Mouse (Mus musculus) gastrocnemius, adult 2 months (tissue): ENCODE measurements around the gene Fam89b. TPM values are rescaled to one million over a fixed set of nuclear protein-coding genes. Genes with fewer than 3 reads are reported as not detected.
"Not testable (repeated sequence)": the region's sequence is repeated elsewhere in the genome, so short reads cannot be mapped to it uniquely, and the experiment has no call there.

ENCODE experiments used
- DNase-seq: peaks from one replicate; pipeline ENCODE4 v3.0.0; 2022
- H3K27ac ChIP-seq: fragments of 200-600 bp; 2 replicates; pipeline ENCODE4 v1.8.1; 2022; ENCODE audit warnings: mild to moderate bottlenecking
- H3K4me3 ChIP-seq: fragments of 200-600 bp; 2 replicates; pipeline ENCODE4 v1.8.1; 2022; ENCODE audit warnings: mild to moderate bottlenecking, moderate library complexity
- CTCF ChIP-seq: fragments of 200-600 bp; IDR thresholded peaks from 2 replicates; pipeline ENCODE4 v1.8.1; 2022; ENCODE audit warnings: antibody characterized with exemption, mild to moderate bottlenecking, moderate library complexity
- intact Hi-C: fragments of 180-260 bp; cut with DNase I; formaldehyde crosslinking; loops from one replicate; pipeline ENCODE4 v1.15.1; 2025
- total RNA-seq, 2 experiments: library from RNA; stranded (reverse); gene quantifications; 2 replicates each; pipeline ENCODE4 v1.2.3; 2021

Fam89b gene
- total RNA-seq, 2 experiments from 2014 or later, result 22.2 to 22.6 TPM

DNA sequence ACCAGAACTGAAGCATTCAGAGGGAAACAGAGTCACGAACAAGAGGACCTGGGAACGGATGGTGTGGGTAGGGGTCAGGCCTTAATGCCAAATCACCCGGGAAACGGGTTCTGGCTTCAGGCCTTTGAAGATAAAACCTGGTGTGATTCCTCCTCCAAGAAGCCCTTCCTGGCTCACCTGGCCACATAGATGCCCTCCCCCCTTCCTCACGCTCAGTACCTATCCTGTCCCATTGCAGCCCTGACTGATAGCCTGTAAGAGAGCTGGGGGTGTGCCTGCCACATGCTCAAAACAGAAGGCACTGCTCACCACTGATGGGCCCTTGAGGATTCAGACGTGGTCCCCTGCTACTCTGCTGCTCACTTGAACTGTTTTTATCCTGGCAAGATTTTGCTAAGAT lies 35.7 kb downstream of the Fam89b start:
- intact Hi-C loops, result no loop called here
- TF ChIP-seq CTCF, result no peak
- no peak for DNase-seq
- H3K4me3 ChIP-seq, result peak overlapping the region; percentile 82
- H3K27ac ChIP-seq, result peak overlapping the region; percentile 95

DNA sequence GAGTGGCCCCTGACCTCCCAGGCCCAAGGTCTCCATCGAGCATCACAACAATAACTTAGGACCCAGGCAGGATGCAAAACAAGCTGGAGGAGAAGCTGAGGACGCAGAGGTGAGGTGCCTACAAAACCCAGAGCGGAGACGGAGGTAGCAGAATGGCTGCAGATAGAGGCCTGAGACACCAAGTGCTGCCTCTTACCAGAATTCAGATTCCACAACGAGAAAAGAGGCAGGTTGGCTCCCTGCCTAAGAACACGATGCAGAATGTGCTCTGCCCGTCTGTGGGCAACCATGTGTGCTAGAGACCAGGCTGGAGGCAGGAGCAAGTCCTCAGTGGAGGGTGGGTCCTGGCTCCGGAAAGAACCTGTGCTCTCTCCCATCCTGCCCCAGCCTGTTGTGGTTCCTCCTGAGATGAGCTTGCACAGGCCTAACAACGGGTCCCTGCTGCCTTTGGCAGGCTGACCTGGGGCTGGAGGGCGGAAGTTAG lies 36.5 kb downstream of the Fam89b start:
- Histone ChIP-seq H3K4me3 (peak overlapping the region; percentile 82), H3K27ac (peak overlapping the region; percentile 95)
- intact Hi-C loops, result no loop called here
- no peak for DNase-seq
- no peak for TF ChIP-seq CTCF

DNA sequence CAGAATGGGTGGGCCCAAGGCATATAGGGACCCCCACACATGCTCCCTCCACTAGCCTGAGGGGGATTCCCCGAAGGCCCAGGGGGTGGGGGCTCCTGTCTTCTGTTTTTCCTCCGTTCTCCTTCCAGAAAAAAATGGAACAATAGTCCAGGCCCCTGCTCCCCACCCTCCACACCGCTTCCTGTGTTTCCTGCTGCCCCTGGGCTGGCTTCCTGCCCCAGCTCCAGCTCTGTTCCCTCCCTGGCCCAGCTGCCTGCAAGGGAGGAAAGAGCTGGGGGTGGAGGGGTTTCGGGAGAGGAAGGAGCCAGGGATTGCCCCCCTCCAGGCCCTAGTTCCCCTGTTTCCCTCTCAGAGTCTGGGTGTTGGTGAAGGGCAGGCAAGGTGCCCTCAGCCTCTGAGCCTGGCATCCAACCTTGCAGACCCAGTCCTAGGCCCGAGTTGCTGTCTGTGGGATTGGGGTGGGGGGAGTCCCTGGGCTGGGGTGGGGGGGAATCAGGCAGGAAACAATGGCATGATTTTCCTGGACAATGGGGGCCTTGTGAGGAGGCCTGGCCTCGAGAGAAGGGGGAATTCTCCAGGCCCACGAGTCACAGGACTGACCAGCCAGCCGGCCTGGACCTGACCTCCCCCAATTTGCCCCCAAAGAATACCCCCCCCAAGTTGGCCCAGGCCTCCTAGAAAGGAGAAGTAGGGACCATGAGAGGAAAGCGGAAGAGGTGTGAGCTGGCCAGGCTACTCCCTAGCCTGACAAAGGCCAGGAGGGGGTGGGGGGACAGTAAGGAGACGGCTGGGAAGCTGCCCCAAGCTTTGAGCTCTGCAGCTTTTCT lies 37.2 kb downstream of the Fam89b start:
- DNase-seq, result peak; percentile 72
- Histone ChIP-seq H3K4me3 (peak overlapping the region; percentile 82), H3K27ac (peak overlapping the region; percentile 95)
- no peak for TF ChIP-seq CTCF
- intact Hi-C loops, result no loop called here

DNA sequence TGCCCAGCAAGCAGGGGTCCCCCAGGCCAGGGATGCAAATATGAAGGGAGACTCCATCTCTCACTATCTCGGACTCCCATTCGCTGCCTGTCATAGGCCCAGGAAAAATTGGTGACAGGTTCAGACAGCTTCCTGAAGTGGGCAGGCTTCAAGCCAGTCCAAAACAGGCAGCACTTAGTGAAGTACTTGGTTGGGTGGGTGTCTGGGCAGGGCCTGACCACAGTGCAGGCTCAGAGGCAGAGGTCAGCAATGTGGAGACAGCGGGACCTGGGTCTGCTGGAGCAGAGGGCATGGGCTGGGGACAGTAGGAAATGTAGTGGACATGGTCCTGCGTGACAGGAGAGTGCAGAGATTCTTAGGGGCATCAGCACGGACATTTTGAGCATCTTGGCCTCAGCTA lies 37.9 kb downstream of the Fam89b start:
- peak overlapping the region; percentile 82 for H3K4me3 ChIP-seq
- no peak for DNase-seq
- H3K27ac ChIP-seq, result peak overlapping the region; percentile 95
- intact Hi-C loops, result loop anchor here (2.0 kb wide), 1 partner anchor 35 kb away; the partner anchor contains the start of gene Ehbp1l1
- no peak for TF ChIP-seq CTCF

DNA sequence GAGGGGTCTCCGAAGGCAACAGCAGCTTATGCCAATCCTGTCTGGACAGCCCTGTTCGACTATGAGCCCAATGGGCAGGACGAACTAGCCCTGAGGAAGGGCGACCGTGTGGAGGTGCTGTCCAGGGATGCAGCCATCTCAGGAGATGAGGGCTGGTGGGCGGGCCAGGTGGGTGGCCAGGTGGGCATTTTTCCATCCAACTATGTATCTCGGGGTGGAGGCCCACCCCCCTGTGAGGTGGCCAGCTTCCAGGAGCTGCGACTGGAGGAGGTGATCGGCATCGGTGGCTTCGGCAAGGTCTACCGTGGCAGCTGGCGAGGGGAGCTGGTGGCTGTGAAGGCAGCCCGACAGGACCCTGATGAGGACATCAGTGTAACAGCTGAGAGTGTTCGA lies 39.1 kb downstream of the Fam89b start:
- peak; percentile 55 for DNase-seq
- no peak for TF ChIP-seq CTCF
- intact Hi-C loops, result loop anchor here (2.0 kb wide), 1 partner anchor 36 kb away; the partner anchor contains the start of gene Ehbp1l1
- Histone ChIP-seq H3K27ac (peak overlapping the region; percentile 95), H3K4me3 (peak overlapping the region; percentile 82)

DNA sequence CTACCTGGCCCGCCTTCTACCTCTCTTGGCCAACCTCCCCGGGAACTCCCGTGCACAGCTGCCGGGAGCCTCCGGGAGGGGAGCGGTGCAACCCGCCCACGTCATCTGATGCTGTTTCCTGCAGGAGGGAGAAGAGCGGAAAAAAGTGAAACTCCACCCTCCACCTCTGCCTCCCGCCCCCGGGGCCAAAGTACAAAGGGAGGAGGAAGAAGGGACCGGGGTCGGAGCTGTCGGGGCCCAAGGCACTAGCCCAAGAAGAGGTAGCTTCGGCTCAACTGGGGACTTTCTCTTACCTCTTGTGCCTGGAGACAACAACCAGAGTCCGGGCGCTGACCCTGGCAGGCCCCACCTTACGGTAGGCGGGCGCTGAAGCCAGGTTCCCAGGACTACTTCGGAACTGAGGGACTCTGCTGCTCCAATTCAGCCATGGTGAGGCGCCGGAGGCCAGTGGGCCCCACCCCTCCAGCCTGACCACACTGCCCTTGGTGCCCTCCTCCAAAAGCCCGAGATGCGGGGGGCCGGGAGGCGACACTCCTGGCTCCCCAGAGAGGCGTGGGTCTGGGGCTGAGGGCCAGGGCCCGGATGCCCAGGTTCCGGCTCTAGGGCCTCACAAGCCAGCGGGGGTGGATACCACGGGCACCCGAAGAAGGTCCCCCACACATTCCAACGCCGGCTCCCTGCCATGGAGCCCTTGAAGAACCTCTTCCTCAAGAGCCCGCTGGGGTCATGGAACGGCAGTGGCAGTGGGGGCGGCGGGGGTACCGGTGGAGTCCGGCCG lies 39.7 kb downstream of the Fam89b start:
- Histone ChIP-seq H3K4me3 (peak overlapping the region; percentile 82), H3K27ac (peak overlapping the region; percentile 95)
- peak; percentile 11; the same call in 1 of the 2 replicates for TF ChIP-seq CTCF
- DNase-seq, result peak; percentile 91
- intact Hi-C loops, result loop anchor here (2.0 kb wide), 2 partner anchors 37 to 79 kb away; partner anchors contain the start of genes Ehbp1l1 and Kat5

DNA sequence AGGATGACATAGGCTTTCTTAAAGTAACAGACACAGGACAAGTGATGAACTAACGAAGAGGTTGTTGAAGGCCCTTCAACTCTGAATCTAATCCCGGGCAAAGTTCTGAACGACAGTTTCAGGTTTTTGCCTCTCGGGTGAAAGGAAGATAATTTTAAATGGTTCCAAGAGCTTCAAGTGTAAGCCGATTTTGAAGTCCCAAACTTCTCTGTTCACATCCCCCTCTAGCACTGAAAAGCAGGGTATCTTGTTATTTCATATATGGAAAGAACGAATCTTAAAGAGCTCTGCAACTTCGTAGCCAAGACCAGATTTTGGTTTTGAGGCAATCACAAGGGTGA lies 40.4 kb downstream of the Fam89b start:
- intact Hi-C loops, result loop anchor here (2.0 kb wide), 1 partner anchor 78 kb away; the partner anchor contains the start of gene Kat5
- DNase-seq, result no peak
- TF ChIP-seq CTCF, result no peak
- peak overlapping the region; percentile 95 for H3K27ac ChIP-seq
- H3K4me3 ChIP-seq, result peak overlapping the region; percentile 82

DNA sequence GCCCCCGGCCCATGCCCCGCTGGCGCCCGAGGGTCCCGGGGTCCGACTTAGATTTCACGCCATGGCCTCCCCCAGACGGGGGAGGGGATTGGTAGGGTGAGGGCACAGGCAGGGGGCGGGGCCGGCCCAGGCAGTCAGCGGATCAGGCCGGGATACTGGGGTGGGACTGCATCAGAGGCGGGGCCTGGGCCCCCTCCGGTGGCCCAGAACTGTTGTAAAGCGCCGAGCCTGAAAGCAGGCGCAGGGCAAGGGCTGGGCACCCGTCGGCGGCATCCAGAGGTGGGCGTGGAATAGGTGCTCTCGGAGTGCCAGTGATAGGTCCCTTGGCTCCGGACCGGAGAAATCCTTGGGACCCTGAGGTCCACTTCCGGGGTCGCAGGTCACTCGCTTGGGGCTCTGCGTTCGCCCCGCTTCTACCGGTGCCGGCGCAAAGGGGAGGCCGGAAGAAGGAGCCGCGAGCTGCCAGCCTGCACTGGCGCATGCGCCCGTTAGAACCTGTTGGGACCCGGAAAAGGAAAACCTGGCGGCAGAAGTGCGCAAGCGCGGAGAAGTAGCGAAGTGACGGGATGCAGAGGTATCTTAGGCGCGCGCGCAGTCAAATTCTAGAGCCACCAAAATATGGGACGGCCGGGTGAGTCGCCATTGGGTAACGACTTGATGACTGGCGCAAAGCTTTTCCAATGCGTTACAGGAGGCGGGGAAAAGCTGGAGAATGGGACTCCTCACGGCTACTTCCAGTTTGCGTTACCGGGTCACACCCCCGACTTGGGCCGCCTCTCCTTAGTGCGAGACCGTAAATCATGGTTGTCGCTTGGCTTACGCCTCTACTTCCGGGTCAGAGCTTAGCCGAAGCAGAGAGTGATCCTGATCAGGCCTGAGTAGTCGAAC lies 41.0 kb downstream of the Fam89b start, which contains the start of the genes Map3k11 and Pcnx3:
Gene Map3k11, plus strand, starts transcription at position 543 of the 888 bp plus-strand sequence.
Gene Pcnx3, minus strand, starts transcription at position 709 of the 888 bp plus-strand sequence.
- Histone ChIP-seq H3K27ac (peak within 1 kb of the TSS; percentile 95), H3K4me3 (peak within 1 kb of the TSS; percentile 82)
- intact Hi-C loops, result loop anchor here (2.0 kb wide), 1 partner anchor 78 kb away; the partner anchor contains the start of gene Kat5
- DNase-seq, result peak; percentile 98
- peak; percentile 5; the same call in 1 of the 2 replicates for TF ChIP-seq CTCF

DNA sequence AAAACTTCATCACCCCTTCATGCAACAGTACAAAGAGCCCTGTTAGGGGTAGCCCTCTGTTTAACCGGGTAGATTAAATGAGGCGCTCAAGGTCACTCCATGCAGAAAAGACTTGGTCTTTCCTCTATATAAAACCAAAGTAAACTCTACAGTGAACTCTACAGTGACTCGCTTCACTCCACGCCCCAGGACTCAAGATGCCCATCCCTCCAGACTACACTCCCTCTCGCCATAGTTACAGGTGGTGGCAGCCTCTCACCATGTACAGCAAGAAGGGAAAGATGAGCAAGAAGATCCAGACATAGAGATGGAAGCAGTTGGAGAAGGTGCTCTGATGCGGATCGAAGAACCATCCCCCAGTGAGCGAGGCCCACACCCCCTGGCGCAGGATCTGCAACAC lies 41.7 kb downstream of the Fam89b start:
- intact Hi-C loops, result loop anchor here (2.0 kb wide), 1 partner anchor 77 kb away; the partner anchor contains the start of gene Kat5
- Histone ChIP-seq H3K4me3 (peak overlapping the region; percentile 82), H3K27ac (peak overlapping the region; percentile 95)
- no peak for TF ChIP-seq CTCF
- no peak for DNase-seq

DNA sequence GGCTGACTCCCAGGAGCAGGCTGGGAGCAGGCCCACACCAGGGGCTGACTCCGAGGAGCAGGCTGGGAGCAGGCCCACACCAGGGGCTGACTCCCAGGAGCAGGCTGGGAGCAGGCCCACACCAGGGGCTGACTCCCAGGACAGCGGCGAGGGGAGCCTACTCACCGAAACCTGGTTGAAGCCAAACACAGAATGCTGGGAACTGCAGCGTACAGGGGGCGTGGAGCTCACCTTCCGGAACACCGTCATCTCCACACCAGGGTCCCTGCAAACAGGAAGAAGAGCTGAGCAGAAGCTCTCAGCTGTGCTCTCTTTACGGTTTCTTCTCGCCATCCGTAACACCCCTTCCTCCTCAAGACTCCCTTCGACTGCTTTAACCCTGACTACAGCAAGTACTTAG lies 42.5 kb downstream of the Fam89b start:
- H3K4me3 ChIP-seq, intact Hi-C loops, DNase-seq, H3K27ac ChIP-seq: not testable (repeated sequence)

DNA sequence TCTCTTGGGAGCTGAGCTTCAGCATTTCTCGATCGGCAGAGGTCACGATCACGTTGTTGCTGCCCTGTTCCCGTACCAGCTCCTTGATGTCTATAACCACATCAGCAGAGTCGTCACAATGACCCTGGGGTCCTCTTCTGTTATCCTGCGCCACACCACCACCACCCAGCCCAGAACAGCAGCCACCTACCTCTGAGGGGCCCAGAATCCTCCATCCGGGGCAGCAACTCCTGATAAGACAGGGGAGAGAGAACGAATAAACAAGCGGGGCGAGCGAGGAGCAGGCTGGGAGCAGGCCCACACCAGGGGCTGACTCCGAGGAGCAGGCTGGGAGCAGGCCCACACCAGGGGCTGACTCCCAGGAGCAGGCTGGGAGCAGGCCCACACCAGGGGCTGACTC lies 43.0 kb downstream of the Fam89b start:
- no peak overlapping the region for H3K27ac ChIP-seq
- intact Hi-C loops, result no loop called here
- no peak overlapping the region for H3K4me3 ChIP-seq
- TF ChIP-seq CTCF, result no peak
- no peak for DNase-seq

DNA sequence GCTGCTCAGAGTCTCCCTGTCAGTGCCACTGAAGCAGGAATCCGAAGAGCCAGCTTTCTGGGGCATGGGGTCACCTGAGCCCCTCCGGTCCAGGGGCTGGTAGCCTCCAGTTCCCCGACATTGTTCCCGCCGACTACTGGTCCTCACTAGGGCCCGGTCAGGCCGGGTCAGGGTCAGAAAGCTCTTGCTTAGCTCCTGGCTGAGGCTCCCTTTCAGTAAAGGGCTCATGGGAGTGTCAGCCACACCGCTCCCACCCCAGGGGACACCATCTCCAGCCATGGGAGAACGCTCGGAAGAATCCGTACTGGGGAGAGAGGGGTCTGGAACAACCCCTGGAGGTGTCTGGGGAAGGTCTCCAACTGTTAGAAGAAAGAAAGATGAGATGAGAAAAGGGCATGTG lies 43.6 kb downstream of the Fam89b start:
- no peak for DNase-seq
- no peak for TF ChIP-seq CTCF
- Histone ChIP-seq H3K4me3 (no peak overlapping the region), H3K27ac (no peak overlapping the region)
- intact Hi-C loops, result no loop called here
